Mouse (Mus musculus): ENCODE data around the gene Gm7030.
"Not testable (repeated sequence)": the region's sequence is repeated elsewhere in the genome, so short reads cannot be mapped to it uniquely, and the experiment has no call there.

Gene Gm7030

DNA sequence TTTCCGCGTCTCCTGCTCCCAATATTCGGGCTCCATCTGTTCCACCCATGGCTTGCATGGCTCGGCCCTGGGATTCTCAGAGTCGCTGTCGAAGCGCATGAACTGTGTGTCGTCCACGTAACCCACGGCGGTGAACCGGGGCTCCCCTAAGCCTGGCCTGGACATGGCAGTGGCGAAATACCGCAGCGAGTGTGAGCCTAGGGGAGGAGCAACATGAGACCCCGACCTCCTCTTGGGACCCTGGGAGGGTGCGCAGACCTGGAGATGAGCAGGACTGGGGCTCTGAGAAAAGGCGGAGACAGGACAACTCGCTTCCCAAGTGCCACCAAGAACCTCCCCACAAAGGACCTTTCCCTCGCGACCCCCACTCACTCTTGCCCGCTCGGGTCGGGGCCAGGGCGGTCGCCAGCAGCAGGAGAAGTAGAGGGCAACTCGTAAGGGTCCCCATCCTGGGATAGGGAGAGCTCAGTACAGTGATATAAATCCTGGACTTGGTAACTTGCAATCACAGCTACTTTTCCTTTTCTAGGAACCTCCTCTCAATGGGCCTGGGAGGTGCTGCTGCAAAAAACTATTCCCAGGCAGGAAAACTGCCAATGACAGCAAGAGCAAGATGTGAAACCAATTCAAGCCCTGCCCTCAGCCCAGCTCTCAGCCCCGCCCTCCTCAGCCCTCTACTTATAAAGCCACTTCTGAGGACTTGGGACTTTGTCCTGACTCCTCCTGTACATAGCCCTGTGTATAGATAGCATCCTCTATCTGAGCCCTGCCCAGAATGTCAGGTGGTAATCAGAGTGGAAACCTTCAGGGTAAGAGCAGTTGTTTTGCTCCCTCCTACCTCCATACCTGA lies at the start of gene Gm7030:
Gm7030 (minus strand) TSS at position 458 of the 850 bp plus-strand sequence.
- not testable (repeated sequence) for DNase-seq (ENCODE audit: low spot score)

DNA sequence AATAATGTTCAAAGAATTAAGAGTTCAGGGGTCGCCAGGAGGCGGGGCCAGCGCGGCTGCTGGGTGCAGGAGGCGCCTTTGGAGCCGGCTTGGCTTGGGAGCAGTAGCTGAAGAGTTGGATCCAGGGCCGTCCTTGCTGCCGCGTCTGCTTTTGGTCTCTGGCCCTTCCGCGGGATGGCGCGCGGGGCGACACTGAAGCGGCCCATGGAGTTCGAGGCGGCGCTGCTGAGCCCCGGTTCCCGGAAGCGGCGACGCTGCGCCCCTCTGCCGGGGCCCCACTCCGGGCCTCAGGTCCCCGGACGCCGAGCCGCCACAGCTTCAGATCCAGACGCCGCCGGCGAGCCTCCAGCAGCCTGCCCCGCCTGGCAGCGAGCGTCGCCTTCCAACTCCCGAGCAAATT lies 49.7 kb upstream of the Gm7030 start:
- DNase-seq (ENCODE audit: low spot score) = not testable (repeated sequence)

- not testable (repeated sequence) for DNase-seq (ENCODE audit: low spot score)
Measured at GRCm38 (mm10) chr17:36176132-36176531, 46.9 kb upstream of the Gm7030 start.

DNA sequence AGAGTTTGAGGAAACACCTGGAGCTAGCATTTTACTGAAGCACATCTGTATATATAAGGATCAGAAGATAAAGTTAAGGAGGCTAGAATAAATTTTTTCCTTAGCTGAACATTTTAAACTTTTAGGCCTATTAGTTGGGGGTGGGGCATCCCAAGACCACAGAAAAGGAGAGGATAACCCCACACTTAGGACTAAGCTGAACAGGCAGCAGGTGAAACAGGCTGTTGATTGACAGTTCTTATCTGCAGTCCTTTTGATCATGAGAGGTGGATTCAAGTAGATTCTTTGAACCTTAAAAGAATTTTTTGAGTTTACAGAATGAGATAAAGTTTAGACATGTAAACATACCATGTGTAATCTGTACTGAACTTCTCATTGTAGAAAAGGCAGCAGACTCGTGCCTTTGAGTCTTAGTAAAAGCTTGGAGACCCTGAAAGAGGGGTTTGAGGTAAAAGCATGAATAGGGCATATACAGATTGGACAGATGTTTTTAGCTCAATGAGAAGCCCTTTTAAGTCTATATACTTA lies 41.1 kb upstream of the Gm7030 start:
- no peak for DNase-seq (ENCODE audit: low spot score)

DNA sequence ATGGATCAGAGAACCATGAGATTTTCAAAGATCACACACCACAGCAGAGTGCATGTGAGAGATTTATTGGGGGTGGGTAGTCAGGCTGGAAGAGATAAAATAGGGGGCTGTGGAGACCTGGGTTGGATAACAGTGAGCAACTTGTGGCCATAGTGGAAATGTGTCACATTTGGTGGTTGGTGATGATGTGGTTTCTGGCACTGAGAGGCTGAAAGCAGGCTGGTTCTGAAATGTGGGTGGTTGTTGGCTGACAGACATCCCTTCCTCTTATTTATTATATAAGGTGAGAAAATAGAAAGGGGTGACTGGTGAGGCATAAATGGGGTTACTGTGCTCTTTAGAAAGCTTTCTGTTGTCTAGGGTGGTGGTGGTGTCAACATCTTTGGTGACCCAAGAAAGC lies 40.5 kb upstream of the Gm7030 start:
- DNase-seq (ENCODE audit: low spot score) = no peak

DNA sequence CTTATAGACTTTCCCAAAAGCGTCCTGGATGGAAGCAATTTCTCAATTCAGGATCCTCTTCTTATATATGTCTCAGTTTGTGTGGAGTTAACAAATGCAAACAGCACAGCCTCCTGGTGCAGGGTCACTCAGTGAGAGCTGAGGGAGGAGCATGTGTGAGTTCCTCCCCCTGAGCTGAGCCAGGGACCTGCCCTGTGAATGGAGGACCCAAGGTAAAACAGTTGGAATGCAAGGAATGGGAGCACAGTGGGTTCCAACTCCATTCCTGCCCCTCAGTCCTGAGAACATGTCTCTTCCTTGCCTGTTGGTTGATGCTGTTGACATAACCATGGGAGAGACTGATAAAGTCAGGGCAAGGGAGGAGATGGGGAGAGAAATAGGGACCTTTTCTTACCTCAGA lies 39.9 kb upstream of the Gm7030 start:
- not testable (repeated sequence) for DNase-seq (ENCODE audit: low spot score)

GRCm38 (mm10) chr17:36168039-36168652 lies 38.9 kb upstream of the Gm7030 start, which contains the start of gene Gm8909:
Gene Gm8909, minus strand, starts transcription at chr17:36168537.
- no peak for DNase-seq (ENCODE audit: low spot score)

DNA sequence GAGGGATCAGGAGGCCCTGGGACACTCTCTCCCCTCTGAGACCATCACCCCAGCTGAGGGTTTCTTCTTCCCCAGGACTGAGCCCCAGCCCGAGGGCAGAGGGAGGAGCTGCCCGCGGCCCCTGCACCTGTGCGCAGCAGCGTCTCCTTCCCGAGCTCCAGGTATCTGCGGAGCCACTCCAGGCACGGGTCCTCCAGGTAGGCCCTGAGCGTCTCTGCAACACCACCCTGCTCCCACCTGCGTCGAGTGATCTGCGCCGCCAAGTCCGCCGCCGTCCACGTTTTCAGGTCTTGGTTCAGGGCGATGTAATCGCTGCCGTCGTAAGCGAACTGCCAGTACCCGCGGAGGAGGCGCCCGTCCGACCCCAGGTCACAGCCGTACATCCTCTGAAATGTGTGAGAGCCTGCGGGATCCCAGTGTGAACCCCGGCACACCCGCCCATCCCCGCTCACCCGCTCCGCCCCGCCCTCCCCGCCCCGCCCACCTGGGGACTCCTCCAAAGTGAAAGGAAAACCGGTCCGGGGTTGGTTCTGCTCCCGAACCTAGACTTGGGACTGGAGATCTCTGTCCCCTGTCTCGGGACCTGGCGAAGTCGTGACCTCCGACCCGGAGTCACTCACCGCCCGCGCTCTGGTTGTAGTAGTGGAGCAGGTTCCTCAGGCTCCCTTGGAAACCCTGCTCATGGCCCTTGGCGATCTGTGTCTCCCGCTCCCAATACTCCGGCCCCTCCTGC lies 38.2 kb upstream of the Gm7030 start:
- DNase-seq (ENCODE audit: low spot score) = no peak

DNA sequence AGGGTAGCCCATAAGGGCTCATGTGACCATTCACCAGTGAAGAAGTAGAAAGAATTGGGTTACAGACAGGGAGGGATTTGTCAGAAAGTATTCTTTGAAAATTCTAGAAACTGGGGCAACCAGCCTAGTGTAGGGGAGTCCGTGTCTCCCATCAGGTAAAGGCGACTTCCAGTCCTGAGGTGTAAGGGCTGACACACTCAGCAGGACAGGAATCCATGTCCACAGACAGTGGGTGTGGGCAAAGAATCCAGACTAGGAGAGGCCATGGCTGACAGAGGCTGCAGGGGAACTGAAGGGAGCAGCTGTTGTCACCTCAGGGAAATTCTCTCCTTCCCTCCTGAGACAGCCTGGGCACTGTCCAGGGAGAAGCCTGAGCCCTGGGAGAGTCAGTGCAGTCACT lies 37.7 kb upstream of the Gm7030 start:
- DNase-seq (ENCODE audit: low spot score) = not testable (repeated sequence)

GRCm38 (mm10) chr17:36161129-36162051 lies 32.2 kb upstream of the Gm7030 start:
- no peak for DNase-seq (ENCODE audit: low spot score)

DNA sequence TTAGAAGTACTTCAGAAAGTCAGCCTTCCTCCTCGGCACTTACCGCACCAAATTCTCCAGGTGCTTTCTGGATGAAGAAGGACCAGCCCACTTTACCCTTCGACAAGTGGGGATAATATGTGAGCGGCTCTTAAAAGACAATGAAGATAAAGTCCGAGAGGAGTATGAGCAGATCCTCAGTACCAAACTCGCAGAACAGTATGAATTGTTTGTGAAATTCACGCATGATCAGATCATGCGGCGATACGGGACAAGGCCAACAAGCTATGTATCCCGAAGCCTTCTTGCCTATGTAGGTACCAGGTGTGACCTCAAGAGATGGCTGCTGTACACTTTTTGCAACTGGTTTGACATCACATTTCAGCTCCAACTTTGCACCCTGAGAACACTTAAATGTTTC lies 29.0 kb upstream of the Gm7030 start:
- not testable (repeated sequence) for DNase-seq (ENCODE audit: low spot score)

GRCm38 (mm10) chr17:36157782-36158181 lies 28.6 kb upstream of the Gm7030 start:
- DNase-seq (ENCODE audit: low spot score) = not testable (repeated sequence)

DNA sequence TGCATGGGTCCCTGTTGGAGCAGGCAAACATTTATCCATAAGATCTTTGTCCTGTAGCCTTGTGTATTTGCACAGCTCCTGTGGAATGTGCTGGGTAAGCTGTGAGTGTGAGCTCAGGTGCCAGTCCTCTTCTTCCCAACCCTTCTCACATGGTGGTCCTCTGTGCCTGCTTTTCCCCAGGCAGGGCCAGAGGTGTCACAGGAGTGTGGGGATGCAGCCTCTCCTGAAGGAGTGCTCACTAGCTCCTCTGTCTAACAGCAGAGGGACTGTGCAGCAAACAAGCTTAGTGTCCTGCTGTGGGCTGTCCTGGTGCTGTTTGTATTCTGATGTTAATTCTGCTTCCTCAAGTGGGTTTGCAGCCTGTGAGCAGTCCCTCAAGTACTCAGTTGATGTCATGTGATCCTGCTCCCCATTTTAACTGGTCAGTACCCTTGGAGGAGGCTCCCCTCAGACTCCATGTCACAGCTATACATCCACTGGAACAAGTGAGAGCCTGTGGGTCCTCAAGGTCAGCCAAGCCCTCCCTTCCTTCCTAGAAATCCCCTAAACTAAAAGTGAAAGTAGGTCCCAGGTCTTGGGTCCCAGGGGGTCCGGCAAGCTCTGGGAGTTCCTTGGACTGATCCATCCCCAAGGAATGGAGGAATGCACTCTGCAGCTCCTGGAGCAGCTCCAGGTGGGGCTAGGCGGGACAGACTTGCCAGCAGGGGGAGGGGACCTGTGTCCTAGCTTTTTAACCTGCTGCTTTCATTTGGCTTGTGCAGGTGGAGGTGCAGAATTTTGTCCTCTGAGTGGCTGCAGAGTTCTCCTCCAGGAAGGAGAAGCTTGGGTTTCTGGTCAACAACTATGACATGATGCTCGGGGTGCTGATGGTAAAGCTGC lies 25.3 kb upstream of the Gm7030 start:
- DNase-seq (ENCODE audit: low spot score) = no peak

- not testable (repeated sequence) for DNase-seq (ENCODE audit: low spot score)
Measured at GRCm38 (mm10) chr17:36151200-36151599, 22.0 kb upstream of the Gm7030 start.

- not testable (repeated sequence) for DNase-seq (ENCODE audit: low spot score)
Measured at GRCm38 (mm10) chr17:36148468-36148867, 19.2 kb upstream of the Gm7030 start.

DNA sequence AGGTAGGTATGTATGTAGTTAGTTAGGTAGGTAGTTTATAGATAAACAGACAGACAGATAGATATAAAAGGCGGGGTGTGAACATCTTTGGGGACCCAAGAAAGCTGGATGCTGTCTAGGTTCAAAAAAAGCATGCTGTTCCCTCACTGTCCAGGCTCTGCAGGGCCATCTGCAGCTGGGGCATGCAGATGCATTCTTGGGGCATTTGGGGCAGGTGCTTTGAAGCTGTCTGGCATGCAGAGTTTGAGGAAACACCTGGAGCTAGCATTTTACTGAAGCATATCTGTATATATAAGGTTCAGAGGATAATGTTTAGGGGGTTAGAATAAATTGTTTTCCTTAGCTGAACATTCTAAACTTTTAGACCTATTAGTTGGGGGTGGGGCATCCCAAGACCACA lies 17.7 kb upstream of the Gm7030 start:
- DNase-seq (ENCODE audit: low spot score) = not testable (repeated sequence)

DNA sequence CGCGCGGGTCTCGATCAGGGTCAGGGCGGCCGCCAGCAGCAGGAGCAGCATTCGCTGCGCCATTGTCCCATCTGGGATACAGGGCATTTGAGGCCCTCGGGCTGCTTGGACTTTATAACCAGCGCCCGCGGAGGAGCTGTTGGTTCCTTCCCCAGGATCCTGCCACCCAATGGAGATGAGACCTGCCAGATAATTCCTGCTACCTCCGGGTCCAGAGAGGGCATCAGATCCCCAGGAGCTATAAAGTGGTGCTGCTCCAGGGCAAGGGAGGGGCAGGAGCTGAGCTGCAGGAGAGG lies 16.6 kb upstream of the Gm7030 start:
- DNase-seq (ENCODE audit: low spot score) = not testable (repeated sequence)

- DNase-seq (ENCODE audit: low spot score) = no peak
Measured at GRCm38 (mm10) chr17:36145111-36145860, 16.1 kb upstream of the Gm7030 start.

- DNase-seq (ENCODE audit: low spot score) = not testable (repeated sequence)
Measured at GRCm38 (mm10) chr17:36136299-36136848, 7.1 kb upstream of the Gm7030 start.
